Mouse (Mus musculus) kidney, postnatal 0 days (tissue): ENCODE data around the gene Tbcc. TPM values are rescaled to one million over a fixed set of nuclear protein-coding genes. Genes with fewer than 3 reads are reported as not detected.

Experiments used
- ATAC-seq: fragments of 200-750 bp; cut with Nextera tagmentation; replicated peaks from 2 replicates; pipeline ENCODE4 v1.8.0; 2017; ENCODE audit warnings: low read depth, moderate number of reproducible peaks, moderate TSS enrichment, moderate library complexity; ENCODE audit not compliant: low FRiP score
- DNase-seq: peaks from one replicate; pipeline ENCODE4 v3.0.0-alpha.2; 2016; ENCODE audit warnings: low spot score
- H3K27ac ChIP-seq: fragments of 300-500 bp; sonication (generic); 2 replicates; pipeline ENCODE4 v1.5.1; 2014; ENCODE audit warnings: mild to moderate bottlenecking
- H3K27me3 ChIP-seq: fragments of 300-500 bp; sonication (generic); 2 replicates; pipeline ENCODE4 v1.6.1; 2014; ENCODE audit warnings: low read length, mixed read lengths; ENCODE audit not compliant: insufficient read depth
- H3K36me3 ChIP-seq: fragments of 300-500 bp; sonication (generic); 2 replicates; pipeline ENCODE4 v1.6.1; 2014; ENCODE audit warnings: low read length, mixed read lengths; ENCODE audit not compliant: insufficient read depth
- H3K4me1 ChIP-seq: fragments of 300-500 bp; sonication (generic); replicated peaks from 2 replicates; pipeline ENCODE4 v1.6.1; 2014; ENCODE audit warnings: antibody characterized with exemption, low read length, mixed read lengths; ENCODE audit not compliant: insufficient read depth
- H3K4me2 ChIP-seq: fragments of 300-500 bp; sonication (generic); 2 replicates; pipeline ENCODE4 v1.6.1; 2014; ENCODE audit warnings: mild to moderate bottlenecking, low read length, moderate library complexity, mixed read lengths
- H3K4me3 ChIP-seq: fragments of 300-500 bp; sonication (generic); replicated peaks from 2 replicates; pipeline ENCODE4 v1.5.1; 2014; ENCODE audit warnings: low read depth, low read length
- H3K9ac ChIP-seq: fragments of 300-500 bp; sonication (generic); 2 replicates; pipeline ENCODE4 v1.6.1; 2014; ENCODE audit warnings: low read depth, low read length
- H3K9me3 ChIP-seq: fragments of 300-500 bp; sonication (generic); replicated peaks from 2 replicates; pipeline ENCODE4 v1.6.1; 2016; ENCODE audit warnings: low read length, inconsistent platforms, mixed read lengths
- CTCF ChIP-seq: IDR thresholded peaks from 2 replicates; pipeline ENCODE4 v1.5.1; 2016; ENCODE audit warnings: antibody characterized with exemption, low read depth, mild to moderate bottlenecking, moderate library complexity
- WGBS: fragments of 180-500 bp; shearing (Covaris S2); extraction: QIAGEN DNeasy Blood & Tissue Kit; methylation state at CpG from one replicate; pipeline ENCODE4 v1.1.7; 2014; 5-methylcytosine and 5-hydroxymethylcytosine counted together
- polyA plus RNA-seq: library from polyadenylated mRNA; unstranded; fragments of >200 nt; fragmentation: Nextera tagmentation; extraction: Ambion mirVana; gene quantifications from 2 replicates; pipeline ENCODE4 v1.2.1, GENCODE M21; 2015

Gene Tbcc
- polyA plus RNA-seq, 1 experiment from 2014 or later: 71.4 TPM

- WGBS: 8% methylated on average over 4 of the region's 4 CpGs
Observed at GRCm38 (mm10) chr17:46856107-46856388, 34.4 kb upstream of the Tbcc start.

GRCm38 (mm10) chr17:46856471-46857360, 33.8 kb upstream of the Tbcc start:
- Histone ChIP-seq H3K27ac (peak overlapping the region; percentile 100), H3K4me1 (peaks cover 16% of the 10 kb centered on the region; the same call in 1 of the 2 replicates), H3K36me3 (no peaks in the 10 kb centered on the region), H3K9ac (peak overlapping the region; percentile 100), H3K4me2 (peak overlapping the region; percentile 67), H3K4me3 (peak overlapping the region; percentile 100), H3K9me3 (no peaks in the 10 kb centered on the region), H3K27me3 (no peaks in the 10 kb centered on the region)
- WGBS: under 1% methylated on average over 87 of the region's 87 CpGs
- DNase-seq (peak; percentile 86), ATAC-seq (peak; percentile 22)
- no peak for TF ChIP-seq CTCF

More at GRCm38 (mm10) chr17:46856107-46856388, 34.4 kb upstream of the Tbcc start:
- Histone ChIP-seq H3K9ac (peak overlapping the region; percentile 100), H3K27ac (peak overlapping the region; percentile 100), H3K36me3 (no peaks in the 10 kb centered on the region), H3K9me3 (no peaks in the 10 kb centered on the region), H3K4me1 (peaks cover 16% of the 10 kb centered on the region; the same call in 1 of the 2 replicates), H3K4me2 (peak overlapping the region; percentile 67), H3K27me3 (no peaks in the 10 kb centered on the region), H3K4me3 (peak overlapping the region; percentile 100)
- no peak for ATAC-seq
- TF ChIP-seq CTCF: no peak
- no peak for DNase-seq

DNA sequence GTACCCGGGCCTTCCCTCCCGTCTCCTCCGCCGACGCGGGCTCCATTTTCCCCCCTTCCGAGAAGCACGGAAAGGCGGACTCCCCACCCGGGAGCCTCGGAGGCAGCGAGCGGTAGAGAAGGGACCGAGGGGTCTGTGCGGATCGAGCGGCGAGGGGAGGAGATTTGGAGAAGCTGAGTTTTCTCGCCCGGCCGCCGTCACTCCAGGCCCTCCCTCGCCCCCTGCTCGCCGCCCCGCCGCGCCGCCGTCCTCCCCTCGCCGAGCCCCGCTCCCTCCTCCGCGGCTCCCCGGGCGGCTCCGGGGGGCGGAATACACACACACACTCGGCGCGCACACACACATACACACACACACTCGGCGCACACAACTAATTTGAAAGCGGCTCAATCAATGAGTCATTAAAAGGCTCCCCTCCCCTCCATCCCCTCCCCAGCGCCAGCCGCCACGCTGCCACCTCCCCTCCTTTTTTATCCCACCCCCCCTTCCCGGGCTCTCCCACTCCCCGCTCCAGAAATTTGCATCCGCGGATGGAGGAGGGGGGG, 33.1 kb upstream of the Tbcc start:
- Histone ChIP-seq H3K27ac (peak overlapping the region; percentile 100), H3K4me3 (peak overlapping the region; percentile 100), H3K27me3 (no peaks in the 10 kb centered on the region), H3K4me2 (peak overlapping the region; percentile 67), H3K4me1 (peaks cover 16% of the 10 kb centered on the region; the same call in 1 of the 2 replicates), H3K9me3 (no peaks in the 10 kb centered on the region), H3K9ac (peak overlapping the region; percentile 100), H3K36me3 (no peaks in the 10 kb centered on the region)
- TF ChIP-seq CTCF: no peak; the same call in 1 of the 2 replicates
- peak; percentile 88 for DNase-seq
- WGBS: 0% methylated on average over 40 of the region's 52 CpGs
- peak; percentile 57 for ATAC-seq

DNA sequence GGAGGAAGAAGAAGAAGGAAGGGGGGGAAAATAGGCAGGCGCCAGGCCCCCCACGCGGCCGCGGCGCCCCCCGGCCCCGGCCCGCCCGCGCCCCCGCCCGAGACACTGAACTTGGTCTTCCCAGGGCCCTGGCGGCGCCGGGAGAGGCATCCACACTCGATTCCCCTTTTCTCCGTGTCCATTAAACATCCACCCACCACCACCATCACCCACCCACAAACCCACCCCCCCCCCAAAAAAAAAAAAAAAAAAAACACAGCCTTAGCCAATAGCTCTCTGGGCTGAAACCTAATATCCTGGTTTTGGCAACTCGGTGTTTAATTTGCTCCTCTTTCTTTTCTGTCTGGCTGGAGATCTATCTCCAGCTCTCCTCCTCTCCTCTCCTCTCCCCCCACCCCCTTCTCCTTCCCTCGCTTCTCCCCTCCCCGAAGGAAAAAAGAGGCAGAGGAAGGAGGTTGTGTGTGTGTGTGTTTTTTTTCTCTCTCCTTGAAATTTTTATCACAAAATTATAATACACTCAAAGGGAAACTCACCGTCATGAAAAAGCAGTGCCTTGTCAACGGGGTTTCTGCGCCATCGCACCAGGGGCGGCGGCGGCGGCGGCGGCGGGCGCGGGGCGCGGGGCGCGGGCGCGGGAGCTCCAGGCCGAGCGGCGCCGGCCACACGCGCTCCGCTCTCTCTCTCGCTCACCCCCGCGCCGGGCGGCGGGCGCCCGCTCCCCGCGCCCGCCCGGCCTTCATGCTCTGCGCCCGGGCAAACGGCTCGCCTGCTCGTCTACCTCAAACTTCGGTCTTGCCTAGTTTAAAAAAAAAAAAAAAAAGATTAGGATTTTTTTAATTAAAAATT, 32.4 kb upstream of the Tbcc start, which contains the start of gene Bicral:
Bicral (minus strand) TSS at position 580 of the 846 bp plus-strand sequence.
- H3K27me3 ChIP-seq: no peaks in the 10 kb centered on the region
- under 1% methylated on average over 60 of the region's 65 CpGs for WGBS
- H3K4me3 ChIP-seq: peak within 1 kb of the TSS; percentile 100
- no peaks in the 10 kb centered on the region for H3K9me3 ChIP-seq
- peak within 1 kb of the TSS; percentile 100 for H3K9ac ChIP-seq
- H3K4me1 ChIP-seq: peaks cover 13% of the 10 kb centered on the region; the same call in 1 of the 2 replicates
- DNase-seq: peak; percentile 94
- peak within 1 kb of the TSS; percentile 100 for H3K27ac ChIP-seq
- H3K4me2 ChIP-seq: peak within 1 kb of the TSS; percentile 67
- no peak for TF ChIP-seq CTCF
- ATAC-seq: peak; percentile 44
- H3K36me3 ChIP-seq: no peaks in the 10 kb centered on the region

- Histone ChIP-seq H3K9ac (peak overlapping the region; percentile 100), H3K27me3 (no peaks in the 10 kb centered on the region), H3K9me3 (no peaks in the 10 kb centered on the region), H3K27ac (peak overlapping the region; percentile 100), H3K36me3 (no peaks in the 10 kb centered on the region), H3K4me1 (peaks cover 10% of the 10 kb centered on the region; the same call in 1 of the 2 replicates), H3K4me3 (peak overlapping the region; percentile 100), H3K4me2 (peak overlapping the region; percentile 67)
- WGBS: 18% methylated on average over 9 of the region's 9 CpGs
- no peak for ATAC-seq
- no peak for TF ChIP-seq CTCF
- no peak for DNase-seq
Observed at GRCm38 (mm10) chr17:46858749-46859444, 31.6 kb upstream of the Tbcc start.
